Mouse (Mus musculus) CD8-positive naive resting alpha-beta T cell, adult 57 days (primary cell): Measurements from ENCODE around the gene Snx15. TPM values are rescaled to one million over a fixed set of nuclear protein-coding genes. Genes with fewer than 3 reads are reported as not detected.

Experiments used
- total RNA-seq: library from RNA; stranded (reverse); gene quantifications from one replicate; pipeline ENCODE4 v1.2.4, GENCODE M21; 2023

Snx15 gene
- total RNA-seq, result 32.0 TPM

GRCm38 (mm10) chr19:6127760-6128341 lies at the start of gene Snx15:
TSS of gene Snx15 (minus strand) at chr19:6128304.

GRCm38 (mm10) chr19:6141394-6141749 lies 13.3 kb upstream of the Snx15 start, which contains the start of gene Arl2:
TSS of gene Arl2 (minus strand) at chr19:6141548.

GRCm38 (mm10) chr19:6140678-6141393 lies 12.7 kb upstream of the Snx15 start, which contains the start of gene Batf2:
TSS of gene Batf2 (plus strand) at chr19:6140983.

DNA sequence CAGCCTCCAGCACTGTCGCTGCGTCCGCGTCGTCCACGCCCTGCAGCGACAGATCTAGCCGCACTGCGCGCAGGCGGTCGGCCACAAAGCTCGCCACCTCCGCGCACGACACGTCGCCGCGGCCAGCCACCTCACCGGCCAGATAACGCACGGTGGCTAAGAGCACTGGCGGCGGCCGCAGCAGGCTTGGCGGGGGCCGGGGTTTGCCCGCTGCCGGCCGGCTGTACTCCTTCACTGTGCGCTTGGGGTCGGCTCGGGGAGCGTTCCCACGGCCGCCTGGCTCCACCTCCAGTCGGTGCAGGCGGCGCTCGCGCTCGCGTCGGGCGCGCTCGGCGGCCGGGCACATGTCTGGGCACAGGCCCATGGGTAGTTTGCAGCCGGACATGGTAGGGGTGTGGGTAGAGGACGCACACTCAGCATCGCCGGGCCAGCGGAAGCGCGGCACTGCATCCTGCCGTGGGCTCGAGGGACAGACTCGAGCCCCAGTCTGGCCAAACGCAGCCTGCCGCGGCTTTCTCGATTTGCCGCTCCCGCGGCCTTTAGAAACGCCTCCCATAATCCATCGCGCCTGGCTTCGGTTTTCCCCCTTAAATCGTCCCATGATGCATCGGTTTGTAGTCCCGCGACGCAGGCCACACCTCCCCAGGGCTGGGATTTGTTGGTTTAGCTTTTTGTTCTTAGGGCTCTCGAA lies 10.0 kb downstream of the Snx15 start, which contains the start of gene Sac3d1:
Gene Sac3d1, minus strand, starts transcription at position 665 of the 691 bp plus-strand sequence.

DNA sequence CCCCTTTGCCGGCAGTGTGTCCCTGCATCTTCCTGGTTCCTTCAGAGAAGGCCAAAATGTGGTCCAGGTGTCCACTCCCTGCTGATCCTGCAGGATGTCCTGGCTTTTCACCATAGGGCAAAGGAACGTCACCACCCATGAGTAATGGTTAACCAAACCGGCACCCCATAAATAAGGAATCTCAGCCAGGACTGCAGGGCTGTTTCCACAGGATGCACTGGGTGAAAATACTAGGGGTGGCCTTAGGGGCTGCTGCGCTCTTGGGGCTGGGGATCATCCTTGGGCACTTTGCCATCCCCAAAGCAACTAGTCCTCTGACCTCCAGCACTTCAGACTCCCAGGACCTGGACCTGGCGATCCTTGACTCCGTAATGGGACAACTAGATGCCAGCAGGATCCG lies 22.5 kb downstream of the Snx15 start, which contains the start of gene Naaladl1:
Gene Naaladl1, plus strand, starts transcription at position 197 of the 400 bp plus-strand sequence.

GRCm38 (mm10) chr19:6094119-6094518 lies 34.0 kb downstream of the Snx15 start, which contains the start of gene AC131692.1:
TSS of gene AC131692.1 (plus strand) at chr19:6094419.

DNA sequence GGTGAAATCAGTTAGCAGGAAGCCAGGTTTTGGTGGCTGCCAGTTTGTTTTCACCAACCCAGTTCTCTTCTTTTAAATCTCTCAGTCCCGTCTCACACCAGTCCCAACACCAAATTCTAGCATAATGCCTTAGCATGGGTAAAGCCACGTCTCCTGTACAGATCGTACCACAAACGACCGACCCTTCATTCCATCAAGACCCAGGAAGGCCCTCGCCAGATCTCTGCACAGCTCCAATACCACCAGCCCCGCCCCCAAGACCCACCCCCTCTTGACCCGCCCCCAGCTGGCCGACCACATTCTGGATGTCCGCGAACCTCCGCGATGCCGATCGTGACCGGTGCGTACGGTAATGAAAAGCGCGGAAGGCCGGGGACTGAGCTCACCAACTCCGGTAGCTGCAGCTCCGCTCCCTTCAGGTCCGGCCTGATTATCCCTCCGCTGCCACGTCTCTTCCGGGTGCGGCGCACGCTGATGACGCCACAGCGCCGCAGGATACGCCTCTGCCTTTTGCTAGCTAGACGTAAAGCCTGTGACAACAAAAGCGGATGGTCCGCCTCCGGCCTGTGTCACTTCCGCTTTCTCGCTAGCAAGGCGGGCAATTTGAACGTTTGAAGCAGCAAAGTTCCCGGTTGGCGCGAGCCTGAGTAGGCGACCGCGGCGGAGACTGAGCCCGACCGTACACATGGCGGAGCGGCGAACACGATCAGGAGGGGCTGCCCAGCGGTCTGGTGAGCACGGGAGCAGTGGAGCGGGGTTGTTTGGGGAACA lies 43.4 kb downstream of the Snx15 start, which contains the start of the genes Zfpl1 and Cdca5:
Gene Zfpl1, minus strand, starts transcription at position 479 of the 771 bp plus-strand sequence.
Gene Cdca5, plus strand, starts transcription at position 506 of the 771 bp plus-strand sequence.

GRCm38 (mm10) chr19:6082156-6082555 lies 45.9 kb downstream of the Snx15 start, which contains the start of gene Gm28374:
TSS of gene Gm28374 (minus strand) at chr19:6082256.

DNA sequence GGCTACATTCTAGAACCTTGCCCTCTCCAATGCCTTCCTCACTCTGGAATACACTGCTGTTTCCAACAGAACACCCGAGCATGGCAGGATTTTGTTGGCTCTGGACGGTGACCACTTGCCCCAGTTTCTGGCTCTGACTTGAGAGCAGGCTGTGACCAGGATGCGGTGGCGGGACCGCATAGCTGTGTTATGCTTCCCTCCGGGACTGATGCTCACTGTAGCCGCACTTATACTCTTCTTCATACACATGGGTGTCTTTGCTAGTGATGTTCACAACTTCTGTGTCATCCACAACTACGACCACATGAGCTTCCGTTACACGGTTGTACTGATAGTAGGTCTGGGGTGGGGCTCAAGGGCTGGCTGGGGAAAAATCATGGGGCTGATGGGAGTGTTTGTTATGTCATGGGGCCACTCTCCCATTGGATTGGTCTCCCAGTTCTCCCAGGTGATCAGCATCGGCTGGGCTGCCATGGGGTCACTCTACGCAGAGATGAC lies 48.1 kb downstream of the Snx15 start, which contains the start of gene Tmem262:
Gene Tmem262, plus strand, starts transcription at position 51 of the 498 bp plus-strand sequence.

DNA sequence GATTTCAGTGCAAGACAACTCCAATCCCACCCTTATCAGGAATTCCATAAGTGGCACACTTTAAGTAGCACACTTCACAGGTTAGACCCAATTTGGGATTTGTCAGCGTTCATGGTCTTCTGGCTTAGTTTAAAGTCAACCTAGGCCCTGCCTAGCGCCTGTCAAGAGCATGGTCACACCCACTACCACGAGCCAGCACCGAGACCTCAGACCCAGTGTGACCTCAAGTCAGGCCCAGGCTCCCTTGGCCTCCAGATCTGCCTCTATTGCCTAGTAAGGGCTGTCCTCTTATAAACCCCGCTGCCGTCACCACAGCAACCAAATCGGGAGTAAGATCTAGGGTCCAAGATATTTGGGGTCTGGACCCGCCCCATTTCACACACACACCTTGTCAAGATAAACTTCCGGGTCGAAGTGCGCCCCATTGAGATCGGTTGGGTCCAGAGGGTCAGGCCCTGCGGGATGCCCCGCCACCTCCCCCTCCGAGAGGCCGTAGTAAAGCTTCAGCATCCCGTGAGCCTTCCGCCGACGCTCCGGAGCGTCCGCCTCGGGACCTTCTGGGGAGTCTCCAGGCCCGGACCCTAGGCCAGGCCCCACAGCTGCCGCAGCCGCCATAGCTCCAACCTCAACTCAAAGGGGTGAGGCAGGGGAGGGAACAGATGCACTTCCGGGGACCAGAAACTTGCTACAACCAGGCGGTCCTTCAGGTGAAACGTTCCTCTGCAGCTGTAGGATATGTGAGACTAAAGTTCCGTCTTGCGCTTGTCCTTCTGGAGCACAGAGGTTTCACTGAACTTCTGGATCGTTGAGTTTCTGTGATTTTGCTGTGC lies 51.3 kb downstream of the Snx15 start, which contains the start of gene Vps51:
Gene Vps51, minus strand, starts transcription at position 668 of the 830 bp plus-strand sequence.

Other genes with a start within 250 kb of the Snx15 start
- 1.7 TPM for gene Tigd3, start 234.2 kb downstream of the Snx15 start, total RNA-seq
- 147 TPM for gene Dpf2, start 215.3 kb downstream of the Snx15 start, total RNA-seq
- 0.67 TPM for gene Cdc42ep2, start 203.5 kb downstream of the Snx15 start, total RNA-seq
- 63.5 TPM for gene Pola2, start 164.1 kb downstream of the Snx15 start, total RNA-seq
- not detected for gene Slc22a20, start 142.2 kb downstream of the Snx15 start, total RNA-seq
- 143 TPM for gene Capn1, start 112.4 kb downstream of the Snx15 start, total RNA-seq
- gene Syvn1, start 81.7 kb downstream of the Snx15 start, total RNA-seq, result 46.9 TPM
- gene Mrpl49, start 70.5 kb downstream of the Snx15 start, total RNA-seq, result 18.0 TPM
- gene Fau, start 70.5 kb downstream of the Snx15 start, total RNA-seq, result 3,401 TPM
- 11.9 TPM for gene Znhit2, start 67.1 kb downstream of the Snx15 start, total RNA-seq
- gene Tm7sf2, start 59.9 kb downstream of the Snx15 start, total RNA-seq, result 18.8 TPM
- 110 TPM for gene Vps51, start 51.1 kb downstream of the Snx15 start, total RNA-seq
- gene Tmem262, start 48.3 kb downstream of the Snx15 start, total RNA-seq, result not detected
- not detected for gene Gm28374, start 46.0 kb downstream of the Snx15 start, total RNA-seq
- 44.0 TPM for gene Zfpl1, start 43.3 kb downstream of the Snx15 start, total RNA-seq
- 0.89 TPM for gene Cdca5, start 43.3 kb downstream of the Snx15 start, total RNA-seq
- gene AC131692.1, start 33.9 kb downstream of the Snx15 start, total RNA-seq, result not detected
- gene Naaladl1, start 22.5 kb downstream of the Snx15 start, total RNA-seq, result not detected
- gene Sac3d1, start 9.7 kb downstream of the Snx15 start, total RNA-seq, result 9.6 TPM
- not detected for gene Batf2, start 12.7 kb upstream of the Snx15 start, total RNA-seq
- gene Arl2, start 13.2 kb upstream of the Snx15 start, total RNA-seq, result 26.0 TPM
- not detected for gene Majin, start 56.1 kb upstream of the Snx15 start, total RNA-seq
- gene Gpha2, start 98.1 kb upstream of the Snx15 start, total RNA-seq, result not detected
- gene Ppp2r5b, start 107.6 kb upstream of the Snx15 start, total RNA-seq, result 21.7 TPM
- gene Atg2a, start 113.4 kb upstream of the Snx15 start, total RNA-seq, result 156 TPM
- 86.5 TPM for gene Ehd1, start 148.4 kb upstream of the Snx15 start, total RNA-seq
- 9.1 TPM for gene Cdc42bpg, start 178.2 kb upstream of the Snx15 start, total RNA-seq
- gene Men1, start 206.7 kb upstream of the Snx15 start, total RNA-seq, result 46.4 TPM
- 585 TPM for gene Map4k2, start 212.8 kb upstream of the Snx15 start, total RNA-seq
- 936 TPM for gene Sf1, start 235.4 kb upstream of the Snx15 start, total RNA-seq